Mouse (Mus musculus): Measurements from ENCODE around the gene Hist1h3b. TPM values are rescaled to one million over a fixed set of nuclear protein-coding genes. Genes with fewer than 3 reads are reported as not detected.

The Hist1h3b gene
- polyA plus RNA-seq, 1 experiment = 0.88 TPM

GRCm38 (mm10) chr13:23772561-23773313, 20.7 kb downstream of the Hist1h3b start:
- no peak overlapping the region for H3K27ac ChIP-seq (ENCODE audit: insufficient read depth, low read depth, low read length)
- TF ChIP-seq CTCF (conservative IDR thresholded peaks at IDR 0.05; ENCODE audit: insufficient read depth, insufficient read length, low read depth, low read length) (no peak), POLR2A (IDR thresholded peaks at IDR 0.05; ENCODE audit: low read depth, low read length) (no peak)
- H3K4me3 ChIP-seq (ENCODE audit: insufficient read depth, low read depth, low read length) = no peak overlapping the region
- no peaks in the 10 kb centered on the region for H3K36me3 ChIP-seq (ENCODE audit: control insufficient read depth, insufficient read depth, low read length)
- peak; percentile 28 for DNase-seq
- WGBS = 29% methylated on average over 21 of the region's 21 CpGs
- no peaks in the 10 kb centered on the region for H3K27me3 ChIP-seq (replicated peaks; ENCODE audit: control insufficient read depth, insufficient read depth, low read length)
- no peaks in the 10 kb centered on the region for H3K4me1 ChIP-seq (ENCODE audit: control insufficient read depth, insufficient read depth, low read length)

- TF ChIP-seq POLR2A (IDR thresholded peaks at IDR 0.05; ENCODE audit: low read depth, low read length) = no peak
- TF ChIP-seq CTCF (conservative IDR thresholded peaks at IDR 0.05; ENCODE audit: insufficient read depth, insufficient read length, low read depth, low read length) = no peak
- Histone ChIP-seq H3K27me3 (replicated peaks; ENCODE audit: control insufficient read depth, insufficient read depth, low read length) (no peaks in the 10 kb centered on the region), H3K4me1 (ENCODE audit: control insufficient read depth, insufficient read depth, low read length) (no peaks in the 10 kb centered on the region), H3K4me3 (ENCODE audit: insufficient read depth, low read depth, low read length) (no peak overlapping the region), H3K27ac (ENCODE audit: insufficient read depth, low read depth, low read length) (no peak overlapping the region), H3K36me3 (ENCODE audit: control insufficient read depth, insufficient read depth, low read length) (no peaks in the 10 kb centered on the region)
- 86% methylated on average over 7 of the region's 7 CpGs for WGBS
- DNase-seq = no peak
These were observed 26.3 kb downstream of the Hist1h3b start for GRCm38 (mm10) chr13:23778339-23778738.

- 91% methylated on average over 4 of the region's 4 CpGs for WGBS
- TF ChIP-seq POLR2A (IDR thresholded peaks at IDR 0.05; ENCODE audit: low read depth, low read length) = no peak
- no peak for TF ChIP-seq CTCF (conservative IDR thresholded peaks at IDR 0.05; ENCODE audit: insufficient read depth, insufficient read length, low read depth, low read length)
- no peak overlapping the region for H3K4me3 ChIP-seq (ENCODE audit: insufficient read depth, low read depth, low read length)
- H3K4me1 ChIP-seq (ENCODE audit: control insufficient read depth, insufficient read depth, low read length) = no peaks in the 10 kb centered on the region
- no peaks in the 10 kb centered on the region for H3K36me3 ChIP-seq (ENCODE audit: control insufficient read depth, insufficient read depth, low read length)
- no peaks in the 10 kb centered on the region for H3K27me3 ChIP-seq (replicated peaks; ENCODE audit: control insufficient read depth, insufficient read depth, low read length)
- no peak overlapping the region for H3K27ac ChIP-seq (ENCODE audit: insufficient read depth, low read depth, low read length)
- DNase-seq = no peak
These were observed 27.0 kb downstream of the Hist1h3b start for GRCm38 (mm10) chr13:23779025-23779424.

GRCm38 (mm10) chr13:23792520-23792919, 40.5 kb downstream of the Hist1h3b start:
- DNase-seq = peak; percentile 57
- H3K4me3 ChIP-seq (ENCODE audit: insufficient read depth, low read depth, low read length) = no peak overlapping the region
- 33% methylated on average over 2 of the region's 2 CpGs for WGBS
- no peaks in the 10 kb centered on the region for H3K36me3 ChIP-seq (ENCODE audit: control insufficient read depth, insufficient read depth, low read length)
- H3K4me1 ChIP-seq (ENCODE audit: control insufficient read depth, insufficient read depth, low read length) = no peaks in the 10 kb centered on the region
- H3K27ac ChIP-seq (ENCODE audit: insufficient read depth, low read depth, low read length) = no peak overlapping the region
- 0 out of 2 replicates have a peak, but pooled peaks have one; percentile 18 for TF ChIP-seq CTCF (conservative IDR thresholded peaks at IDR 0.05; ENCODE audit: insufficient read depth, insufficient read length, low read depth, low read length)
- TF ChIP-seq POLR2A (IDR thresholded peaks at IDR 0.05; ENCODE audit: low read depth, low read length) = no peak
- H3K27me3 ChIP-seq (replicated peaks; ENCODE audit: control insufficient read depth, insufficient read depth, low read length) = no peaks in the 10 kb centered on the region; the same call in 1 of the 2 replicates

- 41% methylated on average over 5 of the region's 5 CpGs for WGBS
- no peak overlapping the region for H3K4me3 ChIP-seq (ENCODE audit: insufficient read depth, low read depth, low read length)
- no peaks in the 10 kb centered on the region; the same call in 1 of the 2 replicates for H3K27me3 ChIP-seq (replicated peaks; ENCODE audit: control insufficient read depth, insufficient read depth, low read length)
- TF ChIP-seq POLR2A (IDR thresholded peaks at IDR 0.05; ENCODE audit: low read depth, low read length) (no peak), CTCF (conservative IDR thresholded peaks at IDR 0.05; ENCODE audit: insufficient read depth, insufficient read length, low read depth, low read length) (no peak)
- H3K36me3 ChIP-seq (ENCODE audit: control insufficient read depth, insufficient read depth, low read length) = no peaks in the 10 kb centered on the region
- H3K27ac ChIP-seq (ENCODE audit: insufficient read depth, low read depth, low read length) = no peak overlapping the region
- peak; percentile 3 for DNase-seq
- no peaks in the 10 kb centered on the region for H3K4me1 ChIP-seq (ENCODE audit: control insufficient read depth, insufficient read depth, low read length)
These were observed 47.3 kb downstream of the Hist1h3b start for GRCm38 (mm10) chr13:23799405-23799804.

Other genes with a start within 250 kb of the Hist1h3b start
- gene Hist1h4h, start 221.2 kb upstream of the Hist1h3b start, polyA plus RNA-seq (2012; rRNA removed) = 44.7 and 57.5 TPM in 2 replicates
- 4.3 and 8.0 TPM in 2 replicates for gene Hist1h2af, start 218.4 kb upstream of the Hist1h3b start, polyA plus RNA-seq (2012; rRNA removed)
- gene Hist1h3g, start 216.8 kb upstream of the Hist1h3b start, polyA plus RNA-seq (2012; rRNA removed) = 0.25 and 0.58 TPM in 2 replicates
- 0.27 and 0.36 TPM in 2 replicates for gene Hist1h2bh, start 208.9 kb upstream of the Hist1h3b start, polyA plus RNA-seq (2012; rRNA removed)
- 0.74 and 0.87 TPM in 2 replicates for gene Hist1h3f, start 208.2 kb upstream of the Hist1h3b start, polyA plus RNA-seq (2012; rRNA removed)
- gene Hist1h4f, start 200.6 kb upstream of the Hist1h3b start, polyA plus RNA-seq (2012; rRNA removed) = 1.4 and 2.5 TPM in 2 replicates
- gene Hist1h1d, start 199.0 kb upstream of the Hist1h3b start, polyA plus RNA-seq (2012; rRNA removed) = 0.05 and 0.09 TPM in 2 replicates
- 3.8 and 4.3 TPM in 2 replicates for gene Hist1h3e, start 189.9 kb upstream of the Hist1h3b start, polyA plus RNA-seq (2012; rRNA removed)
- 0.22 and 0.58 TPM in 2 replicates for gene Hist1h2ae, start 181.0 kb upstream of the Hist1h3b start, polyA plus RNA-seq (2012; rRNA removed)
- gene Hist1h2bg, start 180.9 kb upstream of the Hist1h3b start, polyA plus RNA-seq (2012; rRNA removed) = 3.1 and 4.6 TPM in 2 replicates
- 0.30 and 0.99 TPM in 2 replicates for gene Hist1h2bf, start 178.1 kb upstream of the Hist1h3b start, polyA plus RNA-seq (2012; rRNA removed)
- gene Hist1h2ad, start 177.9 kb upstream of the Hist1h3b start, polyA plus RNA-seq (2012; rRNA removed) = not detected in 2 replicates
- gene Hist1h3d, start 176.5 kb upstream of the Hist1h3b start, polyA plus RNA-seq (2012; rRNA removed) = 0.68 and 0.88 TPM in 2 replicates
- 3.7 and 5.4 TPM in 2 replicates for gene Hist1h4d, start 170.7 kb upstream of the Hist1h3b start, polyA plus RNA-seq (2012; rRNA removed)
- 1.2 TPM in 2 replicates for gene Hist1h2be, start 131.1 kb upstream of the Hist1h3b start, polyA plus RNA-seq (2012; rRNA removed)
- 1.2 and 1.4 TPM in 2 replicates for gene Hist1h1e, start 129.7 kb upstream of the Hist1h3b start, polyA plus RNA-seq (2012; rRNA removed)
- gene Hist1h2ac, start 68.3 kb upstream of the Hist1h3b start, polyA plus RNA-seq (2012; rRNA removed) = 0.43 and 0.44 TPM in 2 replicates
- 473 and 571 TPM in 2 replicates for gene Hist1h2bc, start 68.1 kb upstream of the Hist1h3b start, polyA plus RNA-seq (2012; rRNA removed)
- not detected in 2 replicates for gene Hist1h1t, start 56.5 kb upstream of the Hist1h3b start, polyA plus RNA-seq (2012; rRNA removed)
- gene Hist1h4c, start 53.8 kb upstream of the Hist1h3b start, polyA plus RNA-seq (2012; rRNA removed) = 9.4 and 10.3 TPM in 2 replicates
- gene Hfe, start 41.4 kb upstream of the Hist1h3b start, polyA plus RNA-seq (2012; rRNA removed) = 21.2 and 21.4 TPM in 2 replicates
- 68.7 and 76.0 TPM in 2 replicates for gene Hist1h1c, start 13.5 kb upstream of the Hist1h3b start, polyA plus RNA-seq (2012; rRNA removed)
- 0.39 and 1.1 TPM in 2 replicates for gene Hist1h3c, start 6.7 kb upstream of the Hist1h3b start, polyA plus RNA-seq (2012; rRNA removed)
- gene Hist1h2bb, start 5.5 kb upstream of the Hist1h3b start, polyA plus RNA-seq (2012; rRNA removed) = 2.0 and 2.8 TPM in 2 replicates
- 1.3 and 1.5 TPM in 2 replicates for gene Hist1h2ab, start 1.1 kb upstream of the Hist1h3b start, polyA plus RNA-seq (2012; rRNA removed)
- gene Hist1h4b, start 4.7 kb downstream of the Hist1h3b start, polyA plus RNA-seq (2012; rRNA removed) = 3.1 and 5.3 TPM in 2 replicates
- gene Hist1h4a, start 9.0 kb downstream of the Hist1h3b start, polyA plus RNA-seq (2012; rRNA removed) = 0.91 and 2.3 TPM in 2 replicates
- gene Hist1h3a, start 10.1 kb downstream of the Hist1h3b start, polyA plus RNA-seq (2012; rRNA removed) = 0.74 and 1.5 TPM in 2 replicates
- gene Hist1h1a, start 11.4 kb downstream of the Hist1h3b start, polyA plus RNA-seq (2012; rRNA removed) = 0.22 TPM in 1 of 2 replicates, not detected in the other
- gene Trim38, start 17.6 kb downstream of the Hist1h3b start, polyA plus RNA-seq (2012; rRNA removed) = 0.05 TPM in 1 of 2 replicates, not detected in the other
- 6.9 and 13.7 TPM in 2 replicates for gene Slc17a2, start 54.7 kb downstream of the Hist1h3b start, polyA plus RNA-seq (2012; rRNA removed)
- gene Slc17a3, start 87.2 kb downstream of the Hist1h3b start, polyA plus RNA-seq (2012; rRNA removed) = 142 and 150 TPM in 2 replicates
- 284 and 312 TPM in 2 replicates for gene Slc17a1, start 115.5 kb downstream of the Hist1h3b start, polyA plus RNA-seq (2012; rRNA removed)
- 2.6 and 2.8 TPM in 2 replicates for gene Slc17a4, start 162.7 kb downstream of the Hist1h3b start, polyA plus RNA-seq (2012; rRNA removed)
- gene Hist1h2ba, start 181.9 kb downstream of the Hist1h3b start, polyA plus RNA-seq (2012; rRNA removed) = 0.33 and 0.41 TPM in 2 replicates
- not detected in 2 replicates for gene Hist1h2aa, start 182.2 kb downstream of the Hist1h3b start, polyA plus RNA-seq (2012; rRNA removed)
- gene Scgn, start 238.9 kb downstream of the Hist1h3b start, polyA plus RNA-seq (2012; rRNA removed) = not detected in 2 replicates